Mouse (Mus musculus) B cell, adult 67 days (primary cell): ENCODE data around the gene Hat1. TPM values are rescaled to one million over a fixed set of nuclear protein-coding genes. Genes with fewer than 3 reads are reported as not detected.

Experiments
- total RNA-seq, 2 experiments: library from RNA; stranded (reverse); gene quantifications; 4 replicates each; pipeline ENCODE4 v1.2.4; 2023

Gene Hat1
- 10 to 100 TPM; 25.8 to 38.3 TPM for total RNA-seq

GRCm38 (mm10) chr2:71388951-71389763, at the start of gene Hat1:
Gene Hat1 (plus strand): TSS chr2:71388958.

GRCm38 (mm10) chr2:71367125-71367880, 21.5 kb upstream of the Hat1 start, which contains the start of gene Slc25a12:
Gene Slc25a12 (minus strand): TSS chr2:71367749.

GRCm38 (mm10) chr2:71453161-71453916, 64.6 kb downstream of the Hat1 start, which contains the start of gene Metap1d:
Gene Metap1d (plus strand): TSS chr2:71453276.

Other genes starting within 250 kb of the Hat1 start
- gene Dync1i2, start 177.3 kb upstream of the Hat1 start, total RNA-seq = 10 to 100 TPM; 71.1 to 81.3 TPM
- 10 to 100 TPM; 37.1 to 53.8 TPM for gene Slc25a12, start 21.2 kb upstream of the Hat1 start, total RNA-seq
- 10 to 100 TPM; 35.0 to 42.9 TPM for gene Metap1d, start 64.3 kb downstream of the Hat1 start, total RNA-seq
- under 1 TPM in 1 of 2 experiments, not detected in 1; 0.58 TPM for gene Dlx1, start 139.2 kb downstream of the Hat1 start, total RNA-seq
- gene Dlx2, start 157.8 kb downstream of the Hat1 start, total RNA-seq = not detected